Mouse (Mus musculus) frontal cortex, postnatal 25 days (tissue): Measurements from ENCODE around the gene Tfap2c.

Experiments
- DNase-seq, 2 experiments: peaks; one replicate each; pipeline ENCODE4 v3.0.0; 2022; ENCODE audit warnings: low spot score in 2 of 2

Tfap2c gene

DNA sequence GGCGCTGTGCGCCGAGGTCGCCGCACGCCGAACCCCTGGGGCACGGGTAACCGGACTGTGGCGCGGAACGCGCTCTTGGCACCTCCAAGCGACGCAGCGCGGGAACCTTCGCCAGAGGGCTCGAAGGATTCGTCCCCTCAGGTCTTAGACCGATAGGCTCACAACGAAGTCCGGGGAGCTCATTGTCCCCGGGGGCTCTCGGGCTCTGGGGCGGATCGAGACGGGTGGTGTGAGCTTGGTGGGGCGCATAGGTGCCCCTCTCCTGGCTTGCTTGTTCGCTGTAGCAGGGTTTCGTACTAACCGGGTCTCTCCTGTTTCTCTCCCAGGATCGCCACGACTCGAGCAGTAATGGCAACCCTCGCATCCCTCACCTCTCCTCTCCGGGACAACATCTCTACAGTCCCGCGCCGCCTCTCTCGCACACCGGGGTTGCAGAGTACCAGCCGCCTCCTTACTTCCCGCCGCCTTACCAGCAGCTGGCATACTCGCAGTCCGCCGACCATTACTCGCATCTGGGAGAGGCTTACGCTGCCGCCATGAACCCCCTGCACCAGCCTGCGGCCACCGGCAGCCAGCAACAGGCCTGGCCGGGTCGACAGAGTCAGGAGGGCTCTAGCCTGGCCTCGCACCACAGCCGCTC is 1.8 kb downstream of the Tfap2c start:
- DNase-seq: no peak

DNA sequence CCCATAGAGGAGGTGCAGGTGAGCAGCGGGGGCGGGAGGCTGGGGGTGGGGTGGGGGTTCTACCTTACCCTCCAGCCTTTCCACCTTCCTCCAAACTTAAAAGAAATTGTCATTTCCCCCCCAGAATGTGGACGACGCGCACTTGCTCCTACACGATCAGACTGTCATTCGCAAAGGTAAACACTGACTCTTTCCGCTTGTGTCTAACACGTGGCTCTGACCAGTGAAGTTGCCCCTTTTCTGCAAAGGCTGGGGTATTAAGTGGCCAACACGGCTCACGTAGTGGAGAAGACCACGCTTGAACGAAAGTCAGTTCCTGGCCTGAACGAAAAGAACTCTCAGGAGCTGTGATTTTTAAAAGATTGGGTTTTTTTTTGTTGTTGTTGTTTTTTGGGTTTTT is 2.5 kb downstream of the Tfap2c start:
- no peak for DNase-seq

DNA sequence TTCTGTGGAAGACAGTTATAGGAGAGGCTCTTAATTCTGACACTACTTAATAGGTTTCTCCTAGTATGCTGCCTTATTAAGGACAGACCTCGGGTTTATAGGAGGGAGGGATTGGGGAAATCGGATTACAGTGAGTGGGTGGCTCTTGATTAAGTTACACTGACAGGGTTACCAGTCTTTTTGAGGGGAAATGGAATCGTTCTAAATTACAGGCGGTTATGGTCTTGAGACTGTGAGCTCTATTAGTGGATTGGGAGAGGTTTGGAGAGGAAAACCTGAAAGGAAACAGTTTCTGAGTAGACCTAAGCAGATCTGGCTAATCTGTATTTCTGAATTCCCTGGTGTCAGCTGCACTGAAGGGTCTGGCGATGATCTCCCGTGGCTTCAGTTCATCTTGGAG is 3.3 kb downstream of the Tfap2c start:
- no peak for DNase-seq

DNA sequence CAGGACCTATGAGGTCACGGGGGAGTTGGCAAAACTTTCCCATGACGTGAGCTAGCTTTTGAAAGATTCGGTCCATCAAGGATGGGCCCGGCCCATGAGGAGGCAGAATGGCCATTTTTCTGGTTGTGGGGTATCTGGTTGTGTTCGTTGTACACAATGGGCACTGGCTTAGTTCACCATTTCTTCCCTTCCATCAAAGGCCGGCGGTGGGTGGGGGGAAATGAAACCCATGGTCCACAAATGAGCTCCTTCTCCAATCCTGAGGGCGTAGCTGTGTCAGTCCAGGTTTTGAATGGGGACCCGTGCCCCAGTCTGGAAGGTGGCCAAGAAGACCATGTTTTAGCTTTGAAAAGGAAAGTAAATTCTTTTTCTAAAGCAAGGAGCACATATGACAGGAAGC is 4.8 kb downstream of the Tfap2c start:
- no peak for DNase-seq

DNA sequence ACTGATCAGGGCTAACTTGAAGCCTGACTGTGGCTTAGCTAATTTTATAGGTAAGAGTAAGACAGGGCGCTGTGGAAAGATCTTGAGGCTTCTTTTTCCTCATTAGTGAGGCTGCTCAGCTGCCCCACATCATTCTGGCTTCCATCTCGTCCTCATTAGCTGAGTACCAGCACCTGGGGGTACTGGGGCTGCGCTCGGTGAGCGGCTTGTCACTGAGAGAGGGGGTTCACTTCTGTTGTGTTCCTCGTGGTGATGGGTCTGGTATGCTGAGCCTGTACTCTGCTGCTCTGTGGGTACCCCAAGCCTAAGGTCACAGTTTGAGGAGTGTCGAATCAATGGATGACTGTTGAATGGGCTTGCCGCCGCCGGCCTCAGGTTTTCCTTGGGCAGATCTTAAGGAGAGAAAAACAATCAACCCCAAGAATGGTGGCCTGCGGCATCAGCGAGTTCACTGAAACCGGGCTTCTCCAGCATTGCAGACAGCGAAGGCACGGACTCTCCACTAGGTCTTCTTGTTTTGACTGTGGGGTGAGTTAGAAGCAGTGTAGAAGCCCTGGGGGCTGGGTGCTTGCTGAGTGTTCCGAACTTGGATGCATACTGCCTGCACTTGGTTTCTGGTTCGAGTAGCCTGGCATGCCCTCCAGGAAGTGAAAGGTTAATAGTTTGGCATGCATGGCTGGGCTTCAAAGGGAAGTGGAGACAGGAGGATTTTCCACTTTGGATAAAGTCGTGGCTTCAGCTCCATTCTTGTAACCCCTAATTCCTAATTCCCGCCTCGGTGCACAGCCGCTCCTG is 9.5 kb downstream of the Tfap2c start:
- no peak for DNase-seq

DNA sequence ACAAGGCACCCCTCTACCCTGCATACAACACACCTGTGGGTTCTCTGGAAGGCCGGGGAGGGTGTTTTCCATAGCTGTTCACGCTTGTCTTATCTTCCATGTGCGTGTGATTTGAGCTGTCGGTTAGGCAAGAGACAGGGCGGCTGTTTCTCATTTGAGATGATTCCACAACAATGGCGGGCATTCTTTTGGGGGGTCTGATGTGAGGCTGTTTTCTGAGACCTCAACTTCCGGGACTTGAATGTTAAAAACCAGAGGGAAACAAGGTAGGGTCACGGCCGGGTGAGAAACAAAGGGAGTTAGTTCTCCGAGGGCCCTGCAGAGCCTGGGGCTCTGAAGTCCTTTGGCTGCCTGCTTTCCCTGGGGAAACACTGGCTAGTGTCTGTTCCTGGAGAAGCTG is 11.6 kb downstream of the Tfap2c start:
- DNase-seq: no peak

DNA sequence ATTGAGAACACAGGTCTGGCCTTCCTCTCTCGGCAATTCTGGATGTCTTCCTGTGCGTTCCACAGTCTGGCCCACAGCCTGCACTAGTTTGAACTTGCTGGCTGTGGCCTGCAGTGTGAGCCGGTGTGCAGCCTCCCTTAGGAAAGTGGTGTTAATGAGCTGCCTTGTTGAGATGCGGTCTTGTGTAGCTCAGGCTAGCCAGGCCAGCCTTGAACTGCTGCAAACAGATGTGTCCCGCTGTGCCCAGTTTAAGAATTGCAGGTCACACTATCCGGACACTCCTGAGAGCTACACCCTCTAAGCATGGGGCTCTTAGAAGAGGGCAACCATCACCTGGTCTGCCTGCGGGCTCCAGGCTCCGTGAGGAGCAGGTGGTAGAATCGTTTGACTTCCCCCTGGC is 18.4 kb downstream of the Tfap2c start:
- no peak for DNase-seq

DNA sequence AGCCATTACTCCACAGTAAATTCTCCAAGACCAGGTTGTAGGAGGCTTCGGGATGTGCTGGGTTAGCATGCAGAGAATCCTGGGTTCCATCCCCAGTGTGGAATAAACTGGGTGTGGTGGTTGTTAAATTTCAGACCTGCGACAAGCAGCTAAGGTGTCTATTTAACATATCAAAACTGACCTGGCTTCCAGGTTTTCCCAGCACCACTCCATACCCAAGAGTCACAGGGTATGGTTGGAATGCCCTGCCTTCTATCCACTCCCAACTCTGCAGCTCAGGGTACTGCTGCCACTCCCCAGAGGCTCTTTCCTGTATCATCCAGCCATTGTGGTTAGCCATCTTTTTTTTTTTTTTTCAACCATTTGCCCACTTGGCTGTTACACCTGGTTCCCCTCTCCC is 19.1 kb downstream of the Tfap2c start:
- DNase-seq: no peak

DNA sequence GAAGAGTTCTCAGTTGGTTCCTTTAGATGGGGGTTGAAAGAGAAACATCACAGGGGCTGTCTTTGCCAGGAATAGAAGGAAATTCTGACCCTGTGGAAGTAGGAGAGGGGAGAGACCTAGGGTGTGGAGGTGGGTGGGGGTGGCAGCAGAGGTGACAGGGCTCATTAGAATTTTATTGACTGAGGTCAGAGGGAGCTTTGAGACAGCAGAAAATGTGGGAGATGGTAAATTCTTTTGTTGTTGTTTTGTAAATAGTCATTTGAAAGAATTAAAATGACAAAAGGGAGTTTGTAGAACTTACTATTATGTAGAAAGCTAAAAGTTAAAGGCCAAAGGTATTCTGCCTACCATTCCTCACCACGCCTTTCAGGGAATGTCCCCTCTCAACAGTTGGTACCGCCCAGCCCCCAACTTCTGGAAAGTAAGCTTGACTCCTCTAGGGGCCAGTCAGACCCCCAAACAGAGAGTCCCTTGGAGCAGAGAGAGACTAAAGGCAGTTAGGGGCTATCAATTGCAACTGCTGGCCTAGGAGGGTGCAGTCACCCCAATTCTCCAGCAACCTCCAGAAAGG is 27.9 kb downstream of the Tfap2c start:
- no peak for DNase-seq

DNA sequence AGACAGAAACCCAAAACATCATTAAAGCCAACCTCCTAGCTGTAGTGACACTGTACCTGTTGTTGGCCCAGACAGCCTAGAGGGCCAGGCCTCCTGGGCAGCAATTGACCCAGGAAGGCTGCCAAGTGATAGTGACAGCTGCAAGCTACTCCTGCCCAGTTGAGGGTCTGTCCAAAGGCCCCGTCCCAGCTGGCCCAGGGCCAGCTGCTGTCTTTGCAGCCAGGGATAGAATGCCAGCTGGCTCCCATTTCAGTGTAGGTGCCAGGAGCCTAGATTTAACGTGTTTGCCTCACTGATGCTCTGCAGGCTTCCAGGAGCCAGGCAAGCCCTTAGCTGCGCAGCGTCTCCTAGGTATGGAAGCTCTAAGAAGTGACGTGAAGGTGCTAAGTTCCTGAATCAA is 29.8 kb downstream of the Tfap2c start:
- no peak for DNase-seq

DNA sequence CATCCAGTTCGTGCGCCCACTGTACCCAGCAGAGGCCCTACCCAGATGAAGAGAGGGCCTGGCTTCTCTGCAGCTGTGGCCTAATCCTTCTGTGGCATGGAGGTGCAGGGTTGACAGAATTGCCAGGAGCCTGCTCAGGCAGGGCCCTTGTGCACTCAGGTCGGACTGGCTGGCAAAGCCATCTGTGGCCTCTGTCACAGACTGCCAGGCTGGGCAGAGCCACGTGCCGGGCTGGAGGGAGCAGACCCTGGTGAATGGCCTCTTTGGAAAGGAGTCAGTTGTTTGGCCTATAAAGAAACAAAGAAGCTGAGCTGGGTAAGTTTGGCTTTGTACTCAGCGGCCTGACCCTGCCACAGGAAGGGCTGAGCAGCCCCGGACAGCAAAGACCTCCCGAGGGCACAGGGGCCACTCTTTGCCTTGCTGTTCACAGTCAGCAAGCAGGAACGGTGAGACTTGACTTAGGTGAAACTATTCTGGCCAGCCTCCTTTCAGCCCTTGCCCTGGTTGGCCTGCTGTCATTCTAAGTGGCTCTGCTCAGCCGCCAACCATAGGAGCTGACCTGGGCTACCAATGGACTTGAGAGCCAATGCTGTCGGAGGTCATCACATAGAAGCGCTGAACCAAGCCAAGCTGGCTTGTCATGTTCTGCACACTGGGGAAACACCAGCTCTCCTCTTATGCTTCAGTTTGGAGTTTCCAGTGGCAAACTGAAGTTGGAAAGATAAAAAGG is 31.3 kb downstream of the Tfap2c start:
- no peak for DNase-seq

DNA sequence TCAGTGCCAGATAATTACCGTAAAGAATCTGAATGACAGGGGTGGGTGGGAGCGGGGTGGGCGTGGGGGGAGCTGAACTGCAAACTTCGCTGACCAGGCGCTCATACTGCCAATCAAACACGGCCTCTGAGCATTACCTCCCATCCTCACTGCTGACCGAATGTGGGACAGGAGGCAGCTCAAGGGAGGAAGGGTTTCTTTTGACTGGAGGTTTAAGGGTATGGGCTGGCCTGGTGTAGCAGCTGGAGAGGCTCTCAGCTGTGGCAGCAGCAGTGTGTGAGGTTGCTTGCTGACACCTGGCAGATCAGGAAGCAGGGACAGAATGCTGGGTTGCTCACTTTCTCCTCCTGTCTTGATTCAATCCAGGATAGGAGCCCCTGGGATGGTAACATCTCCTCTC is 33.9 kb downstream of the Tfap2c start:
- DNase-seq: no peak

DNA sequence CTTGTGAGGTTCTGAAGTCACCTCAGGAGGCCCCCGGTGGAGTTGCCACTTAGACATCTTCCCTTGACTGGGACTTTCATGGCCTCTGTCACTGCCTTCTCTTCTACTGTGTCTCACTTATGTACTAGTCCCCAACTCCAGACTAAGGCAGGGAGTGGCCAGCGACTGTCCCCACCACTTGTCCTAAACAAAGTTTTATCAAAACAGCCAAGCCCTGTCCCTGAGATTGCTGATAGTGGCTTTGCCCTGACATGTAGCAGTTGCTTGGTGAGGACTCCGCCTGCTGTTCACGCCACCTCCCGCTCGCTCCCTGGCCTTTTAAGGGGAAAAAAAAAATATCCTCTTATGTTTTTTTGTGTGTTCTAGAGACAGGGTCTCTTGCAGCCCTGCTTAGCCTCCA is 35.9 kb downstream of the Tfap2c start:
- DNase-seq: no peak

DNA sequence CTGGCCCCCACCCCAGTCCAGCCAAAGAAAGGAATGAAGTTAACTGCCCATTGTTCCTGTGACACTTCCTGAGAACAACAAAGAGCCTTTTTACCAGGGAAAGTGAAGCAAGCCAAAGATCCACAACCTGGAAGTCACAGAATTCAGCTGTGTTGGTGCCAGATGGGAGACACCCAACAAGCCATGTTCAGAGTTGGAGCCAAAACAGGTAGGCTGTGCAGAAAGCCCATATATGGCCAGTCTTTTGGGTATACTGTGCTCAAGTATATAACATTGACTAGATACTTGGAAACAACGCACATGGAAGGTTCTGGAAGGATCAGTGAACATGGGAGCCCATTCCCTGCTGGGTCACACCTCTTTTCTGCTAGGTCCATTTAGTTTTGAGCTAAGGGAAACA is 39.7 kb downstream of the Tfap2c start:
- DNase-seq: no peak

DNA sequence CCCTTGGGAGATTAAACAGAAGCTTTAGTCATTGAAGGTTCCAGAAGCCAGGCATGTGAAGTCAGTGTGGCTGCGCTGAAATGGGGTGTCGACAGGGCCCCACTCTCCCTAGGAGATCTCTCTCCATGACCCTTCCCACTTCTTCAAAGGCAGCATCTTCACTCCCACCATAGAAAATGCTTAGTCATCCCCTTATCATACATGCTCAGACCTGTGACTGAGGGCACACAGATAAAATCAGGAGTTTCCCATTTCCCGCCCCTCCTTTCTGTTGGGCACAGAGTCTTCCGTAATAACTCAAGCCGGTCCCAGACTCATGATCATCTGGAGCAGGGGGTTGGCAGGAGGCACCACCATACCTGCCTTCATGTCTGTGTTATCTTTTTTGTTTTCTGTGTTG is 41.4 kb downstream of the Tfap2c start:
- DNase-seq: no peak

DNA sequence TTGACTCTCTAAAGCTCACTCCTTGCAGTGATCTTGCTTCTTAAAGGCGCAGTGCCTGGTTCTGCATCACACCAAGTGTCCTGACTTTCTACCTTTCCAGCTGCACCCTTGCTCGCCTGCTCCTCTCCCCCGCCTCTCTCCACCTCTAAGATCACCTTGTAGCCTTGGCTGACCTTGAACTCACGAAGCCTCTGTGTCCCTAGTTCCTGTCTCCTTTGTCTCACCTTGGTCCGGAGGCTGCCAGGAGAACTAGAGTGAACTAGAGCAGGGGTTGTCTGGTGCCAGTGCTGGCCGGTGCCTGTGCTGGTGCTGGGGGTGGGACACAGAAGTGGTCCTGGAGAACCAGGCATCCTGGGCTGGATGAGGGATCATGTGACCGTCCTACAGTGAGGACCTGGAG is 44.9 kb downstream of the Tfap2c start:
- DNase-seq: no peak

DNA sequence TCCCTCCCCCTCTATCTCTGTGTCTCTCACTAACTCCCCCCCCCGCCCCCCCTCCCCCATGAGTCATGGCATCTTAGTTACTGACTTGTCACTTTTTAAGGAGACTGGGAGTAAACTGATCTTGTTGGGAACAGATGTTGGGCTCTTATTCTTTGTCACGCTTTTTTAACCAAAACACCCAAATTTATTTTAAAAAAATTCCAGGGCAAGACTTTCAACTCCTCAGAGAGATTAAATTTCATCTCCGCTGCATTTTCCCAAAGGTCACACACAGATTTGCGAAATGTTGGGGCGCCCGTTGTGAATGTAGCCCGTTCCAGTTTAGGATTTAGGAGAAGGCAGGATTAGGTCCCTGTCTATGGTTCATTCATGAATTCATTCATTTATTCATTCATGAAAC is 47.7 kb downstream of the Tfap2c start:
- no peak for DNase-seq

DNA sequence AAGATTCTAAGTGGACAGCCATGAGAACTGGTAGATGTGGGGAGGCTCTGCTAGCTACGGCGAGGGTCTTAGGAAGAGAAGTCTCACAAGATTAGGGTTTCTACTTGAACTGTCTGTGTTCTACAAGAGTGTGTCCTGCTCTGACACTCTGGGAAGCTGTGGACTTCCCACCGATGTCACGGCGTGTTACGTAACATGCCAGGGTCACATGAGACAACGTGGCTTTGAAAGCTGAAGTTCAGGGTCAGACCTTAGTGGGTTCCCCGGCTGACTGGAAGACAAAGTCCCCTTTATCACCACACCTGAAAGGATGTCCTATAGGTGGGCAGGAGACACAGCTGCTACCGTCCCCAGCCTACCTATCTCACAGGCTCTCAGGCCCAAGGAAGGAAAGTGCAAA is 48.5 kb downstream of the Tfap2c start:
- no peak for DNase-seq

DNA sequence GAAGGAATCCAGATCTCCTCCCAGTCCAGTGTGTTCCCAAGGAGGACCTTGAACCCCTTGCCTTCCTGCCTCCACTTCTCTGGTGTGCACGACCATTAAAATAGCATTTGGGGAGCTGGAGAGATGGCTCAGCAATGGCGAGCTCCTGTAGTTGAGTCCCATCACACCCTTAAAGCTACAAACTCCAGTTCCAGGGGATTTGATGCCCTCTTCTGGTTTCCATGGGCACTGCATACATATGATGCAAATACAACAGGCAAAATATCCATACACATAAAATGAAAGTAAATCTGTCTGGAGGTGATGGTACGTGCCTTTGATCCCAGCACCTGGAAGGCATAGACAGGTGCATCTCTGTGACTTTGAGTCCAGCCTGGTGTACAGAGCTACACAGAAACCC is 55.2 kb downstream of the Tfap2c start:
- DNase-seq: no peak

DNA sequence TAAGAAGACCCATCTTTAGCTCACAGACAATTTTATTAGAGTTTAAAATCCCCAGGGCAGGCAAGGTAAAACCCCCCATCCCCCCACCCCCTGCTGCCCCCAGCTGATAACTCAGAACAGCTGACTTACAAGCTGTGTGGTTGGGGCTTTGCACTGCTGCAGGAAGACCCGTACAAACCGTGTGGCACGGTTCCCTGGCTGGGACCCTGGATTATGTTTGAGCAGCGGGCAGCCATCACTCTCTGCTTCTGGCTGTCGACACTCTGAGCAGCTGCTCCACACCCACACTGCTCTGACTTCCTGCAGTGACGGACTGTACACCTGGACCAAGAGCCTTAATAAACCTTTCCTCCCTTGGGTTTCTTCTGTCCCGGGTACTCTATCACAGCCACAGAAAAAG is 56.2 kb downstream of the Tfap2c start:
- no peak for DNase-seq

DNA sequence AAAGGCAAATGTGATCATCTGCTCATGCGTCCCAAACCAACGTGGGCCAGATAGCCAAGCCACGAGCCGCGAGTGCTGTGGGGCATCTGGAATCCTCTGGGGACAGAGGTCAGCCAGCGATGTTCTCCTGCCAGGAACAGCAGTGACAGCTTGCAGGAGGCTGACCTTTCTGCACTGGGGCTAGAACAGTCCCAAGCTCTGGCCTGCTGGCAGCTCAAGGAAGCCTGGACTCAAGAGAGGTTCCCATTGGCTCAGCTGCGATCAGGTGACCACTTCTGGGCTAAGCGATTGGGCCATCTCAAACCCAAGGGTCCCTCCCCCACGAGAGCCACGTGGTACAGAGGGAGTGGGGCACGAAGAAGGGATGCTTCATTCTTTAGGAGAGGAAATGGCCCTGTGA is 58.3 kb downstream of the Tfap2c start:
- no peak for DNase-seq
